Mouse (Mus musculus) kidney, postnatal 25 days (tissue): Measurements from ENCODE around the gene Dpp3.
"Not testable (repeated sequence)": the region's sequence is repeated elsewhere in the genome, so short reads cannot be mapped to it uniquely, and the experiment has no call there.

Experiments used
- DNase-seq, 2 experiments: peaks; one replicate each; pipeline ENCODE4 v3.0.0; 2021; ENCODE audit warnings: mixed read lengths in 2 of 2

Gene Dpp3

GRCm38 (mm10) chr19:4891798-4892197, 36.3 kb downstream of the Dpp3 start:
- DNase-seq = no peak

- DNase-seq = no peak
Observed at GRCm38 (mm10) chr19:4889791-4890190, 38.3 kb downstream of the Dpp3 start.

DNA sequence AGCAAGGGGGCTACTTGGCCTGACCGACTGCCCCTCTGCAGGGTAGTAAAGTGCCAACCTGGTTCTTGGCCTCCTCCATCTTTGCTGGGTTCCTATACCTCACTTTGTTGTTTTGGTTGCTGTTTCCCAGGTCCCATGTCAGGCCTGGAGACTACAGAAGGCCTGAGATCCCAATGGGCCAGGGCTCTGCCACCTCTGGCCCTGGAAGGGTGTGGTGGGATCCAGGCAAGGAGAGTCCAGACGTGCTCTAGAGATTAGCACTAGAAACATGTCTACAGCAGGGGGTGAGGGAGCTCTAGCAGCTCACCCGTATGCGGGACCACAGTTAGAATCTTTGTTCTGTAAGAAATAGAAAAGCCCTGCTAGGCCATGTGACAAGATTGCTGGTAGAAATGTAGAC, 44.1 kb downstream of the Dpp3 start:
- no peak for DNase-seq

GRCm38 (mm10) chr19:4879324-4879703, 48.8 kb downstream of the Dpp3 start:
- no peak for DNase-seq

DNA sequence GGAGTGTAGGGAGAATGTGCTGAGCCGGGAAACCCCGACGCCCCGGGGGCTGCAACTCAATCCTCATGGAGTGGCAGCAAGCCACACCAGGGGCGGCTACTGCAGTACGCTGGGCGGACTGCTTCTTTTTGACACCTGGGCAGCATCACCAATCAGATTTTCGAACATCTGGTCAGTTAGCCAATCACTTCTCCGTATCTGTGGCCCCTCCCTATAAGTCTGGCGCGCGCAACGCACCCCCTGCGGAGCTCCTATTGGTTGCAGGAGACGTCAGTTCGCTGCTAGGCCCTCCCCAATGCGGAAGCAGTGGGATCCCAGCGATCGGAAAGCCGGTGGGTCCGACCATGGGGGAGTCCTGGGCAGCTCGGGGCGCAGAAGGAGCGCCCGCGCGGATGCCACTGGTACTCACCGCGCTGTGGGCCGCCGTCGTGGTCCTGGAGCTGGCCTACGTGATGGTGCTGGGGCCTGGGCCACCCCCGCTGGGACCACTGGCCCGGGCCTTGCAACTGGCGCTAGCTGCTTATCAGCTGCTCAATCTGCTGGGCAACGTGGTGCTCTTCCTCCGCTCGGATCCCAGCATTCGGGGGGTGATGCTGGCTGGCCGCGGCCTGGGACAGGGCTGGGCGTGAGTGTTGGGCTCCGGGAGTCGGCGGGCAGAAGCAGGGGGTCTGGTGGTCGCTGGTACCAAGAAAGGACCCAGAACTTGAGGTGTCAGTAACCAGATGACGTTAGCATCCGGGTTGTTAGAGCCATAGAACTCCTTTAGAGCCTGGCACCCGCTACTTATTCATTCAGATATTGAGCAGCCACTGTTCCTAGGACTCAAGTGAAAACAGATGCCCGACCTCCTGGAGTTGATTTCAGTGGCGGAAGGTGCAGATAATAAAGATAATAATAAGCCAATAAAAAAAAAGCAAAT, 49.4 kb downstream of the Dpp3 start, which contains the start of gene Zdhhc24:
Gene Zdhhc24, plus strand, starts transcription at position 264 of the 919 bp plus-strand sequence.
- peak; percentile 95 to 97 for DNase-seq

GRCm38 (mm10) chr19:4877785-4878184, 50.3 kb downstream of the Dpp3 start, which contains the start of gene Actn3:
Gene Actn3 (minus strand): TSS chr19:4877909.
- DNase-seq = peak; percentile 45 to 60

- DNase-seq = no peak
Observed at GRCm38 (mm10) chr19:4876755-4877154, 51.3 kb downstream of the Dpp3 start.

DNA sequence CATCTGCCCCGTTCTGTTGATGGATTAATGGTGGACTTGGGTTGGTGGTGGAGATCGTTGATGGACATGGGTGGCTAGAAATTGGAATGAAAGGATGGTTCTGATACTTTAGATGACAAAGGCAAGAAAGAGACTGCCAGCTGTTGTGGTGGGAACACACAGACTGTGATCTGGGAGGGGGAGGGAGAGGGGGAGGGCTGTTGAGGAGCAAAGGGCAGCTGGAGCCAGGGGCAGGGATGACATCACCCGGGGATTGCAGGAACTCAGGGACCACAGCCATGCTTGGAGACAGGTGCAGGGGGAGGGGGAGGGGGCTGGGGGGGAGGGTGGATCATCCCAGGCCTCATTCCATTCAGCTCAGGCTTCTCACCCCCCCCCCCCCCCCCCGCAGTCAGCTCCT, 51.8 kb downstream of the Dpp3 start:
- no peak for DNase-seq

DNA sequence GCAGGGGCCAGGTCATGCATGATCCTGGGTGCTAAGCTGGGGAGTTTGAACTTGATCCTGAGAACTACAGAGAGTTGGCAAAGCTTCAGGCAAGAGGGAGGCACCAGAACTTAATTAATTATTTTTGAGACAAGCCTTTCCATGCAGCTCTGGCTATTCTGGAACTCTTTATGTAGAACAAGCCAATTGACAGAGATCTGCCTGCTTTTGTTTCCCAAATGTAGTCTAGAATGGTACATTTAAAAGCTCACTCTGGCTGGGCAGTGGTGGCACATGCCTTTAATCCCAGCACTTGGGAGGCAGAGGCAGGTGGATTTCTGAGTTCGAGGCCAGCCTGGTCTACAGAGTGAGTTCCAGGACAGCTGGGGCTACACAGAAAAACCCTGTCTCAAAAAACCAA, 53.5 kb downstream of the Dpp3 start:
- not testable (repeated sequence) for DNase-seq

- peak; percentile 46 to 70 for DNase-seq
Observed at GRCm38 (mm10) chr19:4865147-4865546, 62.9 kb downstream of the Dpp3 start.

DNA sequence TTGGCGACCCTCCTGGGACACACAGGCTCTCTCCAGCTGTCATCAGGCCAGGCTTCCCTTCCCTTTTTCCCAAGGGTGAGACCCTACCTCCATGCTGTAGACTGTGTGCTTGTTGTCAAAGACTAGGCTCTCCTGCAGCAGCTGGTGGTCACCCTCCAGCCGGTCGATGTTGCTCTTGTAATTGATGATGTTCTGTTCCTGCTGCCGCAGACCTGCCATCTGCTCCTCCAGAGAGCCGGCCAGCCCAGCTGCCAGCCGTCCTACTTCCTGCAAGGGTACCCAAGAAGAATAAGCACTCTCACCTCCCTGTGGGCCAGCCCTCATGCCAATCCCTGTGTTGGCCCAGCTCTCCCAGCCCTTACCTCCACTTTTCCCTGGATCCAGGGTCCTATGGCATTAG, 65.0 kb downstream of the Dpp3 start:
- no peak for DNase-seq

- DNase-seq = no peak
Observed at GRCm38 (mm10) chr19:4859081-4859480, 69.0 kb downstream of the Dpp3 start.
